Mouse (Mus musculus) heart, postnatal 0 days (tissue): ENCODE results near the gene Sirt5. TPM values are rescaled to one million over a fixed set of nuclear protein-coding genes. Genes with fewer than 3 reads are reported as not detected.

Experiments used
- ATAC-seq: fragments of 200-750 bp; cut with Nextera tagmentation; 2 replicates; pipeline ENCODE4 v1.8.0; 2017; ENCODE audit warnings: low read depth, moderate number of reproducible peaks, moderate library complexity; ENCODE audit not compliant: insufficient read depth
- DNase-seq: peaks from one replicate; pipeline ENCODE4 v3.0.0-alpha.2; 2016; ENCODE audit warnings: low spot score
- H3K27ac ChIP-seq: fragments of 300-500 bp; sonication (generic); 2 replicates; pipeline ENCODE4 v1.5.1; 2014; ENCODE audit warnings: low read depth, mild to moderate bottlenecking
- H3K27me3 ChIP-seq: fragments of 300-500 bp; sonication (generic); 2 replicates; pipeline ENCODE4 v1.6.1; 2014; ENCODE audit warnings: low read length, mixed read lengths; ENCODE audit not compliant: control insufficient read depth, insufficient read depth
- H3K36me3 ChIP-seq: fragments of 300-500 bp; sonication (generic); replicated peaks from 2 replicates; pipeline ENCODE4 v1.6.1; 2014; ENCODE audit warnings: low read length, mixed read lengths; ENCODE audit not compliant: control insufficient read depth, insufficient read depth
- H3K4me1 ChIP-seq: fragments of 300-500 bp; sonication (generic); 2 replicates; pipeline ENCODE4 v1.6.1; 2014; ENCODE audit warnings: antibody characterized with exemption; ENCODE audit not compliant: control insufficient read depth, insufficient read depth
- H3K4me2 ChIP-seq: fragments of 300-500 bp; sonication (generic); 2 replicates; pipeline ENCODE4 v1.6.1; 2014; ENCODE audit warnings: low read depth, mild to moderate bottlenecking, low read length, moderate library complexity
- H3K4me3 ChIP-seq: fragments of 300-500 bp; sonication (generic); 2 replicates; pipeline ENCODE4 v1.5.1; 2014; ENCODE audit warnings: low read depth, low read length
- H3K9ac ChIP-seq: fragments of 300-500 bp; sonication (generic); replicated peaks from 2 replicates; pipeline ENCODE4 v1.6.1; 2014; ENCODE audit warnings: low read depth, low read length, mixed read lengths
- H3K9me3 ChIP-seq: fragments of 300-500 bp; sonication (generic); replicated peaks from 2 replicates; pipeline ENCODE4 v1.6.1; 2016; ENCODE audit warnings: low read length; ENCODE audit not compliant: control insufficient read depth
- CTCF ChIP-seq: IDR thresholded peaks from 2 replicates; pipeline ENCODE4 v1.5.1; 2016; ENCODE audit warnings: antibody characterized with exemption, control low read depth, low read depth
- EP300 ChIP-seq: IDR thresholded peaks from 2 replicates; pipeline ENCODE4 v1.6.1; 2016; ENCODE audit warnings: antibody characterized with exemption, low read depth
- WGBS: fragments of 180-500 bp; shearing (Covaris S2); extraction: QIAGEN DNeasy Blood & Tissue Kit; methylation state at CpG from one replicate; pipeline ENCODE4 v1.1.7; 2014; 5-methylcytosine and 5-hydroxymethylcytosine counted together
- polyA plus RNA-seq: library from polyadenylated mRNA; unstranded; fragments of >200 nt; fragmentation: Nextera tagmentation; extraction: Ambion mirVana; gene quantifications from 2 replicates; pipeline ENCODE4 v1.2.1, GENCODE M21; 2015
- total RNA-seq: library from RNA; depleted of rRNA; stranded (reverse); fragments of >200 nt; gene quantifications from 2 replicates; pipeline ENCODE4 v1.2.3, GENCODE M21; 2014; ENCODE audit warnings: low replicate concordance

Gene Sirt5
- total and polyA plus RNA-seq, 2 experiments from 2014 or later = 47.0 to 60.4 TPM

GRCm38 (mm10) chr13:43346825-43347224 is 18.5 kb upstream of the Sirt5 start:
- DNase-seq (no peak), ATAC-seq (no peak)
- Histone ChIP-seq H3K9me3 (no peaks in the 10 kb centered on the region), H3K27ac (no peak overlapping the region), H3K9ac (no peak overlapping the region), H3K36me3 (no peaks in the 10 kb centered on the region), H3K4me1 (0 out of 2 replicates have a peak, but pooled peaks cover 4% of the 10 kb centered on the region), H3K27me3 (no peaks in the 10 kb centered on the region), H3K4me2 (no peak overlapping the region), H3K4me3 (no peak overlapping the region)
- TF ChIP-seq EP300 = no peak
- TF ChIP-seq CTCF = no peak

- Histone ChIP-seq H3K4me3 (no peak overlapping the region), H3K4me2 (no peak overlapping the region)
- WGBS = 77% methylated on average over 8 of the region's 8 CpGs
Measured at GRCm38 (mm10) chr13:43349376-43349775, 15.9 kb upstream of the Sirt5 start.

DNA sequence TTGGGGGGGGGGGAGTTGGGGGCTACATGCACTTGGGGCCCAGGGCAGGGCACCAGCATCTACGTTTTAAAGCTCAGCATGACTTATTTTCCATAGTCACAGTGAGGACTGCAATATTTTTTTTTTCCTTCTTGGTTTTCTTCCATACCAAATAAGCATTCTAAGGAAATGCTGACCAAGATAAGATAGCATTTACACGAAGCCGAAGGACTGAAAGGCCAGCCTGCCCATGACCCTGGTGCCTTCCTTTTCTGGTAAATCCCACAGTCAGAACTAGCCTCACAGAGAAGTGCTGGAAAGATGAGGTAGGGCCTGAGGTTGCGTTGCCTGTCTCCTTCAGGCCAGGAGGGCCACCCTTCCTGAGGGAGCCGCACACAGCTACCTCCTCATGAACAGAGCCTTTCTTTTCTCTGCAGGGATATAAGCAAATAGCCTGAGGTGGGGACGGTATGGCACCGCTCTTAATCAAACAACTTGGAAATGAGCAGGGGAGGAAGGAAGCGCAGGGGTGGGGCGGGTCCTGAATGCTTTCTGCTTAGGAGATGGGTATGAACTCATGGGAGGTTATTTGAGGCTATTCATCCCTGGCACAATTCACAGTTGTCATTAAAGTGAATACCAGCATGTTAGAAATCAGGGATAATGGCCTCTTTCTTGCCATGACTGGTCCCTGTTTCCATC is 14.7 kb upstream of the Sirt5 start:
- H3K27me3 ChIP-seq = no peaks in the 10 kb centered on the region
- DNase-seq (no peak), ATAC-seq (no peak)
- no peak overlapping the region for H3K4me2 ChIP-seq
- no peak overlapping the region for H3K9ac ChIP-seq
- H3K27ac ChIP-seq = no peak overlapping the region
- no peaks in the 10 kb centered on the region for H3K36me3 ChIP-seq
- H3K4me1 ChIP-seq = peaks cover 10% of the 10 kb centered on the region; the same call in 1 of the 2 replicates
- WGBS = 58% methylated on average over 9 of the region's 9 CpGs
- H3K9me3 ChIP-seq = no peaks in the 10 kb centered on the region
- no peak overlapping the region for H3K4me3 ChIP-seq
- TF ChIP-seq CTCF = no peak
- TF ChIP-seq EP300 = no peak

More at GRCm38 (mm10) chr13:43349376-43349775, 15.9 kb upstream of the Sirt5 start:
- H3K9ac ChIP-seq = no peak overlapping the region
- H3K36me3 ChIP-seq = no peaks in the 10 kb centered on the region
- H3K9me3 ChIP-seq = no peaks in the 10 kb centered on the region
- H3K27ac ChIP-seq = no peak overlapping the region
- H3K4me1 ChIP-seq = peaks cover 10% of the 10 kb centered on the region; the same call in 1 of the 2 replicates
- no peak for ATAC-seq
- DNase-seq = no peak
- no peaks in the 10 kb centered on the region for H3K27me3 ChIP-seq
- TF ChIP-seq CTCF = no peak
- no peak for TF ChIP-seq EP300

GRCm38 (mm10) chr13:43353356-43353755 is 11.9 kb upstream of the Sirt5 start:
- H3K4me2 ChIP-seq = no peak overlapping the region
- H3K27ac ChIP-seq = no peak overlapping the region
- DNase-seq (no peak), ATAC-seq (no peak)
- H3K4me1 ChIP-seq = peaks cover 10% of the 10 kb centered on the region; the same call in 1 of the 2 replicates
- no peak overlapping the region for H3K9ac ChIP-seq
- H3K4me3 ChIP-seq = no peak overlapping the region
- 73% methylated on average over 4 of the region's 4 CpGs for WGBS
- TF ChIP-seq EP300 (no peak), CTCF (no peak)
- no peaks in the 10 kb centered on the region for H3K9me3 ChIP-seq
- no peaks in the 10 kb centered on the region for H3K27me3 ChIP-seq
- H3K36me3 ChIP-seq = no peaks in the 10 kb centered on the region

DNA sequence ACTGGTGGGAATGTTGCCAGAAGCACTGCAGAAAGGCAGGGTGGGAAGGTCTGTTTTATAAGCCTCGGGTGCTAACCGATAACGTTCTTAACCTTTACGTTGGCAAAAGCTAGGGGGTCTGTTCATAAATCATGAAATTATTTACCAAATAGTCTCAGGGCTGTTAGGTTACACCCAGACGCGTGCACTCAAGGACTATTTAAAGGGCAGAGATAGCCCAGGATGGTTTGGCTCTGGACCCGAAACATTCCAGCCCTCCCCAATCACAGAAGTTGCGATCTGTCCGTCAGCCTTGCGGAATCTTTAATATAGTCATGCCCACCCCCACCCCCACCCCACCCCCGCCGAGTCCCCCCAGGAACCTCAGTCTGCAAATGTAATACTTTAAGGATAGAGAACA is 10.9 kb upstream of the Sirt5 start:
- ATAC-seq (peak; percentile 68; the same call in 1 of the 2 replicates), DNase-seq (peak; percentile 22)
- Histone ChIP-seq H3K4me1 (peaks cover 10% of the 10 kb centered on the region; the same call in 1 of the 2 replicates), H3K4me3 (no peak overlapping the region), H3K36me3 (no peaks in the 10 kb centered on the region), H3K27me3 (no peaks in the 10 kb centered on the region), H3K4me2 (peak overlapping the region; percentile 33), H3K9me3 (no peaks in the 10 kb centered on the region), H3K27ac (no peak overlapping the region), H3K9ac (no peak overlapping the region)
- TF ChIP-seq EP300 = no peak
- WGBS = 33% methylated on average over 12 of the region's 12 CpGs
